Mouse (Mus musculus) WW6 (cell line): ENCODE results near the gene Olfr460.

Experiments
- DNase-seq: peaks from one replicate; pipeline ENCODE4 v3.0.0-alpha.2; 2013; ENCODE audit warnings: low read depth, low spot score

Gene Olfr460

DNA sequence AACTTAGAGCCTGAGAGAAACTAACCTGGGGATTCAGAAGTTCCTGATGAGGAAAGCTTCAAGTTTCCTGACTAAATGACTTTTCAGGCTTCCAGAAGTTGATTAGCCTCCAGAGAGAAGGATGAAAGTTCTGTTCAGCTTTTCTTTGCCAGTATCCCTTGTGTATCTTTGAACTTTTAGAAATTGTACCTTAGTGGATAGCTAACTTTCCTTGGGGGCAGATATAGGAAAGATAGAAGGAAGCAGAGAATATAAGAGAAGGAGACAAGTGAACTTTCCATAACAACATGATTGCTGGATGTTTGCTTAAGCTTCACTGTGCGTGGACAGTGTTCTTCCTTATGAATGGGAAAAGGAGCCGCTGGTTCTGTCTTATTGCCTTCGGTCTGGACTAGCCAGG lies at the start of gene Olfr460:
Olfr460 (plus strand) TSS at position 301 of the 400 bp plus-strand sequence.
- no peak for DNase-seq

DNA sequence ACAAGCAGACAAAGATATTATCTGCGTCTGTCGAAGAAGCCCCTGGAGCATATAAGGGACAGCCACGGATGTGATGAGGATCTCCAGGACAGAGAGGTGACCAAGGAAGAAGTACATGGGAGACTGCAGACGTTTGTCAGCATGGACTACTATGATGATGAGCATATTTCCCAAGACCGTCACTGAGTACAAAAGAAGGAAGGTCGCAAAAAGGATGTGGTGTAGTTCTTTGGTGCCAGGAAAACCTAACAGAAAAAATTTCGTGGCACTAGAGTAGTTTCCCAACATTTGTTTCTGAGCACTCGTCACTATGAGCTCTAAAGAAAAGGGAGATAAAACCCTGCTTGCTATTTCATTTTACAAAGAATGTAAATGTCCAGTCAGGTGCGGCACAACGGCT lies 24.6 kb upstream of the Olfr460 start:
- no peak for DNase-seq

DNA sequence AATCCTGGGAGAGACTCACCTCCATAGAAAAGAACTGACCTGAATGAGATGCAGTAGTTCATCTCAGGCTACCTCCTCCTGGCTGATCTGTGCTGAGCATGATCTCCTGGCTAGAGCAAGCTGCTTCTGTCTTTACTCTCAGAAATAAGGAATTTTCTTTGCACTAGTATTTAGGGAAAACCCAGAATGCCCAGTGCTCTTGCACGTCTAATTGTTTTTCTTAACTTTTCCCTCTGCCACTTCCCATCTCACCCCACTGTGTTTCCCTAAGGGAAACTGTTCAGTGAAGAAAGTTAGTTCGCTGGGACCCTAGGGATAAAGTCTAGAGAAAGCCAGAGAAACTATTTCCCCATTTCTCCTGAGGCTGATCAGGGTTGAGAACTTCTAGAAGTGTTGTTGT lies 14.3 kb upstream of the Olfr460 start, which contains the start of gene Olfr461:
Olfr461 (minus strand) TSS at position 101 of the 400 bp plus-strand sequence.
- DNase-seq, result no peak

DNA sequence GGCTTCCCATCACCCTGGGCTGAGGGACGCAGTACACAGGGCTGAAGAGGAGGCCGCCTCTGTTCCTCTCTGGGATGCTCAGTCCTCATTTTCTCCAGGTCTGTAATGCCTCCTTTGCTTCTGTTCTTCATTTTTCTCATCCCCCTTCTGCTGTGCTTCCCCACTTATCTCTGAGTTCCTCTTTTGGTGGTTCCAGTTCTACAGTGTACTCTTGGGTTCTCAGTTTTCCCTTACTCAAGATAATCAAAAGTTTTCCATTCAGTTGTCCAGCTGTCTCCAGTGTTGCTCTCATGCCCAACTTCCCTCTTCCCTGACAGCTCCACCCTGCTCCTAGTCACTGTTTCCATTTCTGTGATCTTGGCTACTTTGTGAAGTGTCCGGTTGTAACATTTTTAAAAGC lies 4.3 kb downstream of the Olfr460 start:
- DNase-seq, result no peak

DNA sequence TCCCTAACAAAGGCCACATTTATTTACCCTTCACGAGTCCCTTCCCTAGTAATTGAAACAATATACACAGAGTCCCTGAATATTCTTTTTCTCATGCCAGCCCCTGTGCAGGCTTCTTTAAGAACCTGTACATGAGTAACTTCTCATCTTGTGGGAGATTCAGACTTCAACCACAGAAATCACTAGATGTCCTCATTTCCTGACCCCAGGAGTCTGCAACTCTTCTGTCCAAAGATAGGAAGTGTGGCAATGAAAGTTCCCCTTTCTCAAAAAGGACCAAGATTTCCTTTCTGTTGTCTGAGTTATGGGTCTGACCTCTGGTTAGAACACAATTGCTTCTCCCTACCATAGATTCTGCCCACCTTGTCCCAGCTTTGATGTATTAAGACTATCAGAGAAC lies 7.0 kb downstream of the Olfr460 start:
- DNase-seq, result no peak

DNA sequence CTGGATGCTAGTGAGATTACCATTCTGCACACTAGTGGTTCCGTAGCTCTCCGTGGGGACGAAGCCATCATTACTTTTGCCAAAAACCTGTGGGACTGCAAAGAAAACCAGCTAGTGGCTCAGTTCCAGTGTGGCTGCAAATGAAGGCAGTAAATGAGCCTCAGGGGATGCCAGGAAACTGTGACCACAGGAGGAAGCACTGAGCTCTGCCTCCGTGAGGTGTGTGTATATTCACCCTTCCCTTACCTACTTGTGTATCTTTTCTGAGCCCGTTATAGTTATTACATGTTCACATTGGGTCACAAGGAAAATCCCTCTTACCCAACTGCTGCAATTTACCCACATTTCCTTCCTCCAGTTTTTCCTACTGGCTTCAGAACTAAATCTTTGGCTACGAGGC lies 15.0 kb downstream of the Olfr460 start:
- no peak for DNase-seq

DNA sequence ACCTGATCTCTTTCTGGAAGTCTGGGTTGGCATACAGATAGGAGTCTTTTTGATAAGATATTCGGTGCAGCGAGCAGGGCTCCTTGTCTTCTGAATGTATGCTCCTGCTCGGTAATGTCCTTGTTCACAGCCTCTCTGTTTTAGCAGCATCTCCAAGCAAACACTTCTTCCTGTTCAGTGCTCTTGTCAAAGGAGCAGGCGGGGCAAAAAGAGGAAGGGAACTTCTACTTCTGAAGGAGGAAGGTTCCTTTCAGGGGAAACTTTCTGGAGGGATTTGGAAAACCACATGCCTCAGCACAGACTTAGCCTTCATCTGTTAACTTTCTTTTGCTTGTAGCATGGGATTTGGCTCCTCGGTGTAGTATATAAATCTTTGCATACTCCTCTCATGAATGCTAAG lies 16.4 kb downstream of the Olfr460 start, which contains the start of gene Clec5a:
Clec5a (minus strand) TSS at position 177 of the 400 bp plus-strand sequence.
- DNase-seq, result no peak

DNA sequence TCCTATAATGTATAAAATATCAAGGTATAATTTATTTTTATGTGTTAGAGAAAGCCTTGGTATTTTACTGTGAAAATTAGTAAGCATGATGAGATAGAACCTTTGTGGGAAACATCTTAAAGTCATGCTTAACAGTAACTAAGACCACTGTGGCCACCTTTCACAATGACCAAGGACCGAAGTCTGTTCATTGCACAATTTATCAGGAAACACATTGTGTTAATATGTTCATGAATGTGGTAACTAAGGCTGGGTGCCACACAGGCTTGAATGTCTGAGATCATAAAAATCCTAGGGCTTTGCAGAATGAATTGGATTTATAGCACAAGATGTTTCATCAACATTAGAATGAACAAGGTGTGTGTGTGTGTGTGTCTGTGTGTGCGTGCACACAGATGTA lies 19.1 kb downstream of the Olfr460 start:
- DNase-seq, result no peak

DNA sequence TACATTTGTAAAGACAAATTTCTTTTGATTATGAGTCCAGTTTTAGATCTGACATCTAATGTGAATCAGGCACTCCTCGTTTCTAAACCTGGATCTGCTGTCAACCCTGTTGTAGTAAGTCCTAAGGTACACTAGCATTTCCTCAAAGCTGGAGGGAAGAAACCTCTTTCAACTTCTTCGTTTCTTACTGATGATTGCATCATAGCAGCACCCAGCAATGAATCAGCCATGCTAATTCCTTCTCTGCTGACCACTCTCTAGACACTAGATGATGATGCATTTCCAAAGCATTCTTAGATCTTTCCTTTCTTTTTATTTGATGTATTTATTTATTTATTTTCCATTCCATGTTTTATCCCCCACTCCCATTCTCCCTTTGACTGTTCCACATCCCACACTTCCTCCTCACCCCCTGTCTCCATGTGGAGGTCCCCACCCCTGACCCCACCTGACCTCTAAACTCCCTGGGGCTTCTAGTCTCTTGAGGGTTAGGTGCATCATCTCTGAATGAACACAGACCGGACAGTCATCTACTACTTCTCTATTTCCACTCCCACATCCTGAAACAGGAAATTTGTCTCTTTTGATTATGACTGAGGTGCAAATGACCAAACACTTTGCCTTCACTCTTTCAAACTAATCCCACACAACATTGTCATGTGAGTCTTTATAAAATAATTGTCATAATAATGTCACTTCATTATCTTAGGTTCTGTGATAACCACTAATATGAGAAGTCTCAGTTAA lies 25.7 kb downstream of the Olfr460 start:
- DNase-seq, result no peak

DNA sequence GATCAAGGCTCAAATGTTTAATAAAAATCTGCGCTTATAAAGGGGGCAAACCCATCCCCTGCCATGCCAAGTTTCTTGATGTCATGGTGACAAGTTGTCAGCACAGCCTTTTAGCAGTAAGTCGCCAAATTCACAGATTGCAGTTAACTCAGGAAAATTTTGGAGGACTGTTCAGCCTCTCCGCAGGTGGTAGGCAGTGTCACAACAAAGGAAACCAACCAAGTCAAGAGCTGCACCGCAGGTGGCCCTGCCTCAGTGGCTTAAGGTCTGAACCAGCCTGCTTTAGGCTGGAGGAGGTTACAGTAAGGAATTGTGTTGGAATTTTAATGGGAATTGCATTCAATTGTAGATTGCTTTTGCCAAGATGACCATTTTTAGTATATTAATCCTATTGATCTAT lies 29.3 kb downstream of the Olfr460 start:
- DNase-seq, result peak; percentile 5

DNA sequence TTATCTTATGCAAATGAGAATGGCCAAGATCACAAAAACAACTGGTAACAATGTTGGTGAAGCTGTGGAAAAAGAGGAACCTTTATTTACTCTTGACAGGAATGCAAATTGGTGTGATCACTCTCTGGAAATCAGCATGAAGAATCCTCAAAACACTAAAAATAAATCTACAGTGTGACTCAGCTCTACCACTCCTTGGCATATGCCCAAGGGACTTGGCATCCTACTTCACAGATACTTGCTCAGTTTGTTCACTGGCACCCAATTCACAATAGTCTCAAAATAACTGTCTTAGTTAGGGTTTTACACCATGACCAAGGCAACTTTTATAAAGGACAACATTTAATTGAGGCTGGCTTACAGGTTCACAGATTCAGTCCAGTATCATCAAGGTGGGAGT lies 38.1 kb downstream of the Olfr460 start:
- DNase-seq, result no peak

DNA sequence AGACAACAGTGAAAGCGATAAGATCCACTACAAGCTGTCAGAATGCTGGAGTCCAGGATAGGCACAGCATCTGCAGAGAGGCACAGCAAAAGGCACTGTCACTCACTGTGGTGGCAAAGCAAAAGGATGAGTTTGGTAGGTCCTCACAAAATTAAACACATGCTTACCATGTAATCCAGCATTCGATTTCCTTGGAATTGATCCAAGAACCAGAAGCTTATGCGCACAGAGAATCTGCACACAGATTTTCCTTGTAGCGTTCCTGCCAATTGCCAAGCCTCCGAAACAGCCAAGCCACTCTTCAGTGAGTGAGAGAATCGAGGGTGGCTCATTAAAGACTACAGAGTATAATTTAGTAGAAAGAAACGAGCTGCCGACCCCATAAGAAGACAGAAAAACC lies 41.0 kb downstream of the Olfr460 start:
- DNase-seq, result no peak

DNA sequence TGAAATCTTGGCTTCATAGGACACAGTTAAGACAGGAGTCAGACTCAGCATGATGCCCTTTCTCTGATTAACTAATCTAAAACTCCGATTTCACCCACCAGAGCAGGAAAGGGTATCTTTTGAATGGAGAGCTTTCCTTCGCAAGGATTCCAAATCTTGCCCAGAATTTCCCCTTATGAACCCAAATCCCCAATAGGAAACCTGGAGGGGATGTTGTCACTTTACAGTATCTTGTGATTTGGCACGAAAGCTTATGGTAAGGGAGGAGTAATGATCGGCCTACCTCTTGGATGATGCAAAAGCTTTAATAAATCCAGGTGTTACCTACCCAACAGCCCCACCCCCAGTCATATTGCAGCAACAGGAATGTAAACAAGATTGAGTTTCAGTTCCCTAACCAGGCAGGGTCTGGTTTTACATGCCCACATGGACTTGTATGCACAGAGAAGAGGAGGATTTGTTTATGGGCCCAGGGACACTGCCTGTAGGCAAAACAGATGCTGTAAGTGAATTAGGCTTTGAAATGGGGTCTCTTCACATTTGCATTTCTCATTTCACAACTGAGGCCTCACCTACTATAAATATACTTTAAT lies 44.1 kb downstream of the Olfr460 start, which contains the start of gene Tas2r138:
Tas2r138 (minus strand) TSS at position 51 of the 593 bp plus-strand sequence.
- no peak for DNase-seq

DNA sequence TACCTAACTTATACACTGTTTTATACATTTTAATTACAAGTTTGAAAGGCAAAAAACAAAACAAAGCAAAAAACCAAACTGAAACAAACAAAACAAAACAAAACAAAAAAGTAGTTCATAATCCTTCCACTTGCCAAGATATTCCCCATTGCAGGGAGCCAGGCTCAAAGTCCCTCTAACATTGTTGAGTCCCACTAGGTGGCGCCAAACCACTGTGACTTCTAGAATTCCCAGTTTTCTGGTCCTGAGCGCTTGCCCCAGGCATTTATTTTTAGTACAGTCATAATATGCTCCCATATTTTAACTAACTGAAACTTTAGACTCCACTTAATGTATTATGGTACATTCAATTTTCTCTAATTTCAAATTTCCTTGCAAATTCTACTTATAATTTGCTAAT lies 48.7 kb downstream of the Olfr460 start:
- peak; percentile 22 for DNase-seq
